Mouse (Mus musculus): ENCODE results near the gene E2f6.

The E2f6 gene

GRCm38 (mm10) chr12:16876667-16877066 lies 65.9 kb downstream of the E2f6 start:
- DNase-seq = no peak

GRCm38 (mm10) chr12:16877141-16877540 lies 66.4 kb downstream of the E2f6 start:
- DNase-seq = no peak

GRCm38 (mm10) chr12:16877679-16878078 lies 66.9 kb downstream of the E2f6 start:
- no peak for DNase-seq

DNA sequence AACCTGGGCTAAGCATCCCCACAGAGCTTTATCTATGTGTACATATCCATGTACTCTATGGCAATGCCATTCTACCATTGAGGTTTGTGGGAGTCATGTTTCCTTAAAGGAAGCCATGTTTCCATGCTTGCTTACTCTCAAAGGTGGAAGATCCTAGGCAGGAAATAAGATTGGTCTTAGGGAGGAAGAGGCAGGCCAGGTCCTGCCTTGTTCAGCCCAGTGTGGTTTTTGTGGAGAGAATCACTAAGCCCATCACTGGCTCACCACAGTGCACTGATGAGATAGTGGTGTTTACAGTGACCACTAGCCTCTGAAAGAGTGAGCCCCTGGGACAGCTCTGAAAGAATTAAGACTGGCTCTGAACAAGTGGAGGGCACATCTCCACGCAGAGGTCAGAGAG lies 68.6 kb downstream of the E2f6 start:
- no peak for DNase-seq

DNA sequence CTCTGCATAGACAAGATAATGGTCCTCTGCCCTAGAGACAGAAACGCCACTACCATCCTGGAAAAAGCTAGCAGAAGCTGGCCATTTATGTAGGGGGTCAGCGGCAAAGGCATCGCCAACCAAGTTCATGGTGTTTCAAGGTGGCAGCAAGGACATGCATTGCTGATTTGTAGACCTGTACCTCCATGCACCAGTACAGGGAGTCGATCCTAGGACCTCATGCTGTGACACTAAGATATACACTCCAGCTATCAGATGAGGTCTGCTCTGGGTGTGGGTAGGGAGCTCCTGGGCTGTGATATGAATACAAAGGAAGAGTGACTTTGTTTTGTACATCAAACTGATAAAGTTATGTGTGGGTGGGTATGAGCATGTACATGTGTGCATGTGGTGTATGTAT lies 69.3 kb downstream of the E2f6 start:
- DNase-seq = no peak

DNA sequence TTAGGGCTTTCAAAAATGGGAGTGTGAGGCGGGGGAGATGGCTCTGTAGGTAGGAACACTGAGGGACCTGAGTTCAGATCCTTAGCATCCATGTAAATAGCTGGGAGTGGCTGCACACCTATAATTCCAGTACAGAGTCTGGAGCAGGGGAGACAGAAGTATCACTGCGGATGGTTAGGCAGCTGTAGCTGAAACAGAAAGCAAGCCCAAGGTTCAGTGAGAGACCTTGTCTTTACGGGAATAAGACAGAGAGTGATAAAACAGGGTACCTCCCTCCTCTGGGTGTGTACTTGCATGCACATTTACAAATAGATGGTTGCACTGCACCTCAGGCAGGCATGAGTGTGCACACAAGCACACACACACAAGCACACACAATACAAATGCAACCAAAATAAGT lies 71.7 kb downstream of the E2f6 start:
- no peak for DNase-seq

DNA sequence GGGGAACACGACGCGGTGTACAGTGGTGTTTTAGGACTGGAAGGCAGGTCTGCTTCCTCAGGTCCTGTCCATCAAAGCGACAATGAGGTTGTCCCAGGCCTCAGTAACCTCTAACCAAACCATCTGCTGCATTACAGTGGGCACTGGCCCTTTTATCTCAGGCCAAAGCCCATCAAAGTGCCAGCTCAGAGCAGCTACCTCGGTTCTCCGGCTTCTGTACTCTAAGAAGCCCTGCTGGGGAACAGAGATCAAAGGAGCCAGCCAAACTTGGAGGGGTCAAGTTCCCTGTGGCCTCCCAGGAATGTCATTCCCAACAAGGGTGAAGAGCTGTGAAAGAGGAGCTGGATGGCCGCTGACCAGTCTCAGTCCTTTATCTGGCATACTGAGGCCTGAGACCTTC lies 72.3 kb downstream of the E2f6 start:
- no peak for DNase-seq

DNA sequence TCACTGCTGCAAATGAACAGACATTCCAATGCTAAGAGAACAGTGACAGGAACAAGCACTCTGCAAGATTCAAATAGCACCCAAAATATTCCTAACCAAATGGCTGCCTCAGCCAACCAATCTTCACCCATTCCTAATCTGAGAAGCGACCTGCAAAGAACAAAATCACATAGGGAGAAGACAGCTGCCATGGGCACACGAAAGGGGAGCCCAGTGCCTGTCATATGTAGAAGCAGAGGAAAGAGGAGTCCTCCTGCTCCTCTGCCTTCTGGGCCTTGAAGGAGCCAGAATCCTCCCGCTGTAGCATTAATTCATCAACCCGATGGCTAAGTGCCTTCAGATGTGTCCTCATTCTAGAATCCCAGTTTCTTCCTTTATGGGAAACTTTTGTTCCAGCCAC lies 73.8 kb downstream of the E2f6 start:
- no peak for DNase-seq

DNA sequence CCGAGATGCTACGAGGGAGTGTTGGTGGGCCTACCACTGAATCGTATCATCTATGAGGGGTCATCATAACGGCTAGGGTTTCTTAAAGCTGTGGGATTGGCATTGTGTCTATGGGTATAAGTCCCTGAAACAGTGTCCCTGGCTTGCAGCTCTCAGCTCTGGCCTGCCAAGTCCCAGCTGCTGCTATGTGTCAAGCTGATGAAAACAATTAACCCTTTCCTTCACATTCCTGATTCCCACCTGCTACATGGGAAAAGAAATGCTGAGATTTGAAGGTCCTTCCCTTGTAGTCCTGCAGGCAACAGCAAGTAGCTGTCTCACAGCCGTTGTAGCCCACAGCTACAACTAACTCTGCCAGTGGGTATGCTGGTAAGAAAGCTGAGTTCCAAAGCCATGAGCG lies 75.6 kb downstream of the E2f6 start:
- no peak for DNase-seq

Measured in cerebellum, adult 11 months (tissue).